Mouse (Mus musculus) CH12.LX (cell line): ENCODE measurements at regions not wholly inside any gene's neighbourhood (a gene's known extent, or its start where the extent isn't known, plus 50 kb on each side); places are given as distances from the start of the nearest gene placed in this dataset.

ENCODE experiments used
- DNase-seq: peaks from one replicate; pipeline ENCODE4 v3.0.0-alpha.2; 2013; ENCODE audit errors: extremely low read depth
- H3K27ac ChIP-seq: 2 replicates; pipeline ENCODE4 v1.5.1; 2012; ENCODE audit warnings: low read depth, mild to moderate bottlenecking, control low read depth, moderate library complexity; ENCODE audit not compliant: insufficient read depth
- H3K27me3 ChIP-seq: replicated peaks from 2 replicates; pipeline ENCODE3; 2012; ENCODE audit warnings: inconsistent platforms
- H3K36me3 ChIP-seq, 2 experiments: replicated peaks in 1 of 2; 2 replicates each; pipeline versions ENCODE3 to v1.6.1; 2012; ENCODE audit warnings: inconsistent platforms in 1 of 2, low read length in 1 of 2, mild to moderate bottlenecking in 1 of 2, mixed read lengths in 1 of 2, moderate library complexity in 1 of 2; ENCODE audit not compliant: control insufficient read depth in 1 of 2, insufficient read depth in 1 of 2
- H3K4me1 ChIP-seq, 2 experiments: 2 replicates each; pipeline ENCODE4 v1.6.1; 2012; ENCODE audit warnings: inconsistent platforms in 1 of 2, moderate library complexity in 1 of 2; ENCODE audit not compliant: insufficient read depth in 2 of 2, control insufficient read depth in 1 of 2
- H3K4me2 ChIP-seq: 2 replicates; pipeline ENCODE4 v1.6.1; 2012; ENCODE audit warnings: low read depth, mild to moderate bottlenecking, control low read depth; ENCODE audit not compliant: poor library complexity, insufficient read depth, severe bottlenecking
- H3K4me3 ChIP-seq, 3 experiments: fragments of 150-350 bp in 1 of 3; sonication (generic) in 1 of 3; replicated peaks in 1 of 3; 2 replicates each; pipeline versions ENCODE3 to v1.5.1; 2011 to 2012; ENCODE audit warnings: low read depth in 2 of 3, low read length in 2 of 3, mild to moderate bottlenecking in 2 of 3, moderate library complexity in 2 of 3, control low read depth in 1 of 3, improper control_type of control experiment in 1 of 3, inconsistent platforms in 1 of 3, mixed read lengths in 1 of 3; ENCODE audit not compliant: poor library complexity in 1 of 3
- H3K79me2 ChIP-seq: replicated peaks from 2 replicates; pipeline ENCODE4 v1.6.1; 2012; ENCODE audit warnings: mild to moderate bottlenecking, moderate library complexity; ENCODE audit not compliant: control insufficient read depth, poor library complexity, insufficient read depth, severe bottlenecking; ENCODE audit errors: extremely low read depth
- H3K9ac ChIP-seq: 2 replicates; pipeline ENCODE4 v1.6.1; 2012; ENCODE audit warnings: low read depth, mild to moderate bottlenecking, control low read depth, moderate library complexity; ENCODE audit not compliant: insufficient read depth
- H3K9me3 ChIP-seq: replicated peaks from 2 replicates; pipeline ENCODE3; 2012; ENCODE audit warnings: low read length, inconsistent platforms, mixed read lengths
- BHLHE40 ChIP-seq: IDR thresholded peaks from 2 replicates; pipeline ENCODE4 v1.6.1; 2011; ENCODE audit warnings: mild to moderate bottlenecking, low read depth, low read length, improper control_type of control experiment
- CHD1 ChIP-seq: IDR thresholded peaks from 2 replicates; pipeline ENCODE4 v1.6.1; 2012; ENCODE audit warnings: low read depth, low read length, improper control_type of control experiment, inconsistent platforms
- CHD2 ChIP-seq: IDR thresholded peaks from 2 replicates; pipeline ENCODE4 v1.6.1; 2011; ENCODE audit warnings: low read length, improper control_type of control experiment
- ELF1 ChIP-seq: IDR thresholded peaks from 2 replicates; pipeline ENCODE4 v1.6.1; 2014; ENCODE audit warnings: low read depth, mild to moderate bottlenecking, inconsistent platforms, low read length, improper control_type of control experiment
- EP300 ChIP-seq: IDR thresholded peaks from 2 replicates; pipeline ENCODE4 v1.6.1; 2011; ENCODE audit warnings: low read length, improper control_type of control experiment
- GABPA ChIP-seq: IDR thresholded peaks from 2 replicates; pipeline ENCODE4 v1.6.1; 2012; ENCODE audit warnings: low read depth, low read length, improper control_type of control experiment, inconsistent platforms; ENCODE audit not compliant: insufficient replicate concordance
- HCFC1 ChIP-seq: IDR thresholded peaks from 2 replicates; pipeline ENCODE4 v1.6.1; 2012; ENCODE audit warnings: low read depth, mild to moderate bottlenecking, inconsistent platforms, low read length, improper control_type of control experiment
- IRF4 ChIP-seq: IDR thresholded peaks from 2 replicates; pipeline ENCODE4 v1.6.1; 2014; ENCODE audit warnings: low read depth, mild to moderate bottlenecking, inconsistent platforms, low read length, improper control_type of control experiment
- JUN ChIP-seq: IDR thresholded peaks from 2 replicates; pipeline ENCODE4 v1.6.1; 2011; ENCODE audit warnings: low read depth, mild to moderate bottlenecking, low read length, improper control_type of control experiment, moderate library complexity; ENCODE audit not compliant: insufficient read depth
- KAT2A ChIP-seq: IDR thresholded peaks from 2 replicates; pipeline ENCODE4 v1.6.1; 2012; ENCODE audit warnings: low read length, improper control_type of control experiment, inconsistent platforms; ENCODE audit not compliant: insufficient replicate concordance
- MAX ChIP-seq: IDR thresholded peaks from 2 replicates; pipeline ENCODE4 v1.6.1; 2011; ENCODE audit warnings: low read length, improper control_type of control experiment
- MXI1 ChIP-seq: IDR thresholded peaks from 2 replicates; pipeline ENCODE4 v1.6.1; 2011; ENCODE audit warnings: mild to moderate bottlenecking, low read depth, low read length, improper control_type of control experiment
- POLR2A ChIP-seq: IDR thresholded peaks from 2 replicates; pipeline ENCODE4 v1.6.1; 2011; ENCODE audit warnings: low read depth, mild to moderate bottlenecking, improper control_type of control experiment, low read length
- RCOR1 ChIP-seq: conservative IDR thresholded peaks from 2 replicates; pipeline ENCODE4 v1.6.1; 2012; ENCODE audit warnings: low read depth, mild to moderate bottlenecking, inconsistent platforms, low read length, improper control_type of control experiment
- SIN3A ChIP-seq: IDR thresholded peaks from 2 replicates; pipeline ENCODE4 v1.6.1; 2012; ENCODE audit warnings: low read length, improper control_type of control experiment, inconsistent platforms
- UBTF ChIP-seq: IDR thresholded peaks from 2 replicates; pipeline ENCODE4 v1.6.1; 2012; ENCODE audit warnings: low read depth, mild to moderate bottlenecking, inconsistent platforms, low read length, improper control_type of control experiment, moderate library complexity
- ZKSCAN1 ChIP-seq: IDR thresholded peaks from 2 replicates; pipeline ENCODE4 v1.6.1; 2012; ENCODE audit warnings: low read depth, inconsistent platforms, low read length, improper control_type of control experiment, borderline replicate concordance
- ZMIZ1 ChIP-seq: IDR thresholded peaks from 2 replicates; pipeline ENCODE4 v1.6.1; 2012; ENCODE audit warnings: low read depth, mild to moderate bottlenecking, inconsistent platforms, low read length, improper control_type of control experiment
- ZNF384 ChIP-seq: IDR thresholded peaks from 2 replicates; pipeline ENCODE4 v1.6.1; 2012; ENCODE audit warnings: low read depth, low read length, improper control_type of control experiment, inconsistent platforms
- dilution Hi-C: fragments of 300-500 bp; cut with MboI; formaldehyde crosslinking; loops from 2 replicates; pipeline ENCODE4 v1.14.3; 2020; ENCODE audit warnings: low sequenced_read_pairs; ENCODE audit not compliant: extremely low pct_unique_long_range_greater_than_20kb, extremely low pct_ligation_motif_present
- in situ Hi-C: fragments of 300-500 bp; cut with MboI; formaldehyde crosslinking; loops from 3 replicates; pipeline ENCODE4 v1.14.3; 2019; ENCODE audit warnings: low sequenced_read_pairs, low pct_ligation_motif_present, low pct_unique_long_range_greater_than_20kb, mixed read lengths

DNA sequence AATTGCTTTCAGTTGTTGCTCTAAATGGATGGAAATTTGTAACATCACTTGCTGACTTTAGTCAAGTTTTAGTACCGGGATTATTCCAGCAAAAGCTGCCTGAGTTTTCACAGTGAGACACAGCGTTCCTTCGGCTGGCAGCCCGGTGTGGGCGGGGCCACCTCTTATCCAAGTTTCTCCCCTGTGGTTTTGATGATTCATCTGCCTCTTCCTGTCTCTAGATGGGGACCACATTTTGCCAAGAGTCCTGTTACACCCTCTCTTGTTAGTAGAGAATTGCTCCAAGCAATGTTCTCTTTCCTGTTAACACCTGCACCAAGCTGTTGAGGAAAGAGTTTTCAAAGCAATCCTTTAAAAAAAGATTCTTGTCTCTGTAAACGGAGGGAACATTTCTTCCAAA, 254.2 kb upstream of the Gm5148 start:
- H3K36me3 ChIP-seq, result no peaks in the 10 kb centered on the region
- H3K27ac ChIP-seq, result no peak overlapping the region
- H3K9me3 ChIP-seq, result no peaks in the 10 kb centered on the region
- no peaks in the 10 kb centered on the region for H3K79me2 ChIP-seq
- no peaks in the 10 kb centered on the region for H3K27me3 ChIP-seq
- no peak overlapping the region for H3K9ac ChIP-seq
- H3K4me3 ChIP-seq, result no peak overlapping the region
- peak; percentile 10 for DNase-seq
- dilution Hi-C loops, result no loop called here
- in situ Hi-C loops, result no loop called here
- TF ChIP-seq JUN (no peak), EP300 (peak; percentile 37; the same call in 1 of the 2 replicates), KAT2A (no peak)
- H3K4me1 ChIP-seq, result peaks cover 0 to 16% of the 10 kb centered on the region in 2 experiments; a peak in 1 of 4 replicates
- peak overlapping the region; percentile 50; the same call in 1 of the 2 replicates for H3K4me2 ChIP-seq

DNA sequence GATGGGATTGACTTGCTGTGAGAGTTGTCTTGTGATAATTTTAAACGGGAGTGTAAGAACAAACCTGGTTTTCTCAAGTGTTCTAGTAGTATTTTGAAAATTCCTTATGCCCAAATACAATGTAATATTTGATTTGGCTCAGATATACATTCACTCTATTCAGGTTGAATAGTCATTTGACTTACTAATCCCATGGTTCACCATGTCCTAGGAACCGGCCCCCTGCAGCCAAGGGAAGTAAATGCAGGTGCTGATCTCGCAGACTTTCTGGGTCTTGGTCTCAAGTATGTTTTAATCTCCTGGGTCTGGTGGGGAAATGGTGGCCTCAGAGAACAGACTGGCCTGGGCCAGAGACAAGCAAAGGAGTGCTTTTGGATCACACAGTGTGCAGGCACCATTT, 253.2 kb upstream of the Gm5148 start:
- H3K4me2 ChIP-seq, result no peak overlapping the region
- dilution Hi-C loops, result no loop called here
- H3K4me3 ChIP-seq, result no peak overlapping the region
- no peaks in the 10 kb centered on the region for H3K9me3 ChIP-seq
- H3K36me3 ChIP-seq, result no peaks in the 10 kb centered on the region
- H3K27ac ChIP-seq, result no peak overlapping the region
- DNase-seq, result no peak
- no peaks in the 10 kb centered on the region for H3K79me2 ChIP-seq
- H3K27me3 ChIP-seq, result no peaks in the 10 kb centered on the region
- in situ Hi-C loops, result no loop called here
- TF ChIP-seq HCFC1, result no peak
- TF ChIP-seq POLR2A, result no peak
- TF ChIP-seq RCOR1, result no peak
- no peak for TF ChIP-seq ZNF384
- no peak for TF ChIP-seq IRF4
- no peak for TF ChIP-seq SIN3A
- no peak for TF ChIP-seq MAX
- TF ChIP-seq ZMIZ1, result no peak
- no peak for TF ChIP-seq CHD1
- TF ChIP-seq CHD2, result no peak
- no peak for TF ChIP-seq MXI1
- TF ChIP-seq GABPA, result no peak
- TF ChIP-seq BHLHE40, result no peak
- no peak for TF ChIP-seq KAT2A
- no peak for TF ChIP-seq ZKSCAN1
- TF ChIP-seq UBTF, result no peak
- no peak for TF ChIP-seq ELF1
- no peak overlapping the region for H3K9ac ChIP-seq
- H3K4me1 ChIP-seq, result peaks cover 0 to 16% of the 10 kb centered on the region in 2 experiments; a peak in 1 of 4 replicates
